Mouse (Mus musculus): ENCODE measurements at regions not wholly inside any gene's neighbourhood (a gene's known extent, or its start where the extent isn't known, plus 50 kb on each side); places are given as distances from the start of the nearest gene placed in this dataset.

GRCm38 (mm10) chr9:31608084-31608870 is 144.0 kb upstream of the Tmem45b start:
- Histone ChIP-seq H3K4me3 (ENCODE audit: low read depth, low read length) (no peak overlapping the region), H3K36me3 (ENCODE audit: control insufficient read depth, insufficient read depth, low read length, poor library complexity, severe bottlenecking) (no peaks in the 10 kb centered on the region), H3K9me3 (replicated peaks; ENCODE audit: control insufficient read depth, insufficient read depth, low read length, poor library complexity, severe bottlenecking) (no peaks in the 10 kb centered on the region), H3K27me3 (ENCODE audit: control insufficient read depth, insufficient read depth, low read length, poor library complexity, severe bottlenecking) (no peaks in the 10 kb centered on the region), H3K27ac (ENCODE audit: insufficient read depth, low read length) (no peak overlapping the region), H3K9ac (ENCODE audit: low read depth, poor library complexity, severe bottlenecking) (no peak overlapping the region), H3K4me1 (ENCODE audit: control insufficient read depth, insufficient read depth, low read length) (no peaks in the 10 kb centered on the region)
- no peak for TF ChIP-seq CTCF (IDR thresholded peaks at IDR 0.05; ENCODE audit: low read depth, low read length)
- no peak for TF ChIP-seq EP300 (IDR thresholded peaks at IDR 0.05; ENCODE audit: insufficient read depth, low read depth, low read length)
- TF ChIP-seq POLR2A (IDR thresholded peaks at IDR 0.05; ENCODE audit: insufficient read depth, low read length), result no peak

GRCm38 (mm10) chr9:31606936-31607335 is 142.7 kb upstream of the Tmem45b start:
- H3K27me3 ChIP-seq (ENCODE audit: control insufficient read depth, insufficient read depth, low read length, poor library complexity, severe bottlenecking), result no peaks in the 10 kb centered on the region
- no peak overlapping the region for H3K27ac ChIP-seq (ENCODE audit: insufficient read depth, low read length)
- no peaks in the 10 kb centered on the region for H3K4me1 ChIP-seq (ENCODE audit: control insufficient read depth, insufficient read depth, low read length)
- H3K36me3 ChIP-seq (ENCODE audit: control insufficient read depth, insufficient read depth, low read length, poor library complexity, severe bottlenecking), result no peaks in the 10 kb centered on the region
- H3K9ac ChIP-seq (ENCODE audit: low read depth, poor library complexity, severe bottlenecking), result no peak overlapping the region
- no peak for TF ChIP-seq CTCF (IDR thresholded peaks at IDR 0.05; ENCODE audit: low read depth, low read length)
- no peak for TF ChIP-seq POLR2A (IDR thresholded peaks at IDR 0.05; ENCODE audit: insufficient read depth, low read length)
- TF ChIP-seq EP300 (IDR thresholded peaks at IDR 0.05; ENCODE audit: insufficient read depth, low read depth, low read length), result no peak
- H3K4me3 ChIP-seq (ENCODE audit: low read depth, low read length), result no peak overlapping the region
- no peaks in the 10 kb centered on the region for H3K9me3 ChIP-seq (replicated peaks; ENCODE audit: control insufficient read depth, insufficient read depth, low read length, poor library complexity, severe bottlenecking)

- H3K27me3 ChIP-seq (ENCODE audit: control insufficient read depth, insufficient read depth, low read length, poor library complexity, severe bottlenecking), result no peaks in the 10 kb centered on the region
- H3K4me1 ChIP-seq (ENCODE audit: control insufficient read depth, insufficient read depth, low read length), result no peaks in the 10 kb centered on the region
- H3K4me3 ChIP-seq (ENCODE audit: low read depth, low read length), result no peak overlapping the region
- H3K36me3 ChIP-seq (ENCODE audit: control insufficient read depth, insufficient read depth, low read length, poor library complexity, severe bottlenecking), result no peaks in the 10 kb centered on the region
- no peak overlapping the region for H3K27ac ChIP-seq (ENCODE audit: insufficient read depth, low read length)
- no peaks in the 10 kb centered on the region for H3K9me3 ChIP-seq (replicated peaks; ENCODE audit: control insufficient read depth, insufficient read depth, low read length, poor library complexity, severe bottlenecking)
- TF ChIP-seq EP300 (IDR thresholded peaks at IDR 0.05; ENCODE audit: insufficient read depth, low read depth, low read length), result no peak
- no peak for TF ChIP-seq POLR2A (IDR thresholded peaks at IDR 0.05; ENCODE audit: insufficient read depth, low read length)
- TF ChIP-seq CTCF (IDR thresholded peaks at IDR 0.05; ENCODE audit: low read depth, low read length), result no peak
- H3K9ac ChIP-seq (ENCODE audit: low read depth, poor library complexity, severe bottlenecking), result no peak overlapping the region
These were observed 140.3 kb upstream of the Tmem45b start for GRCm38 (mm10) chr9:31604497-31605090.

GRCm38 (mm10) chr9:31602707-31603106 is 138.4 kb upstream of the Tmem45b start:
- Histone ChIP-seq H3K9me3 (replicated peaks; ENCODE audit: control insufficient read depth, insufficient read depth, low read length, poor library complexity, severe bottlenecking) (no peaks in the 10 kb centered on the region), H3K4me1 (ENCODE audit: control insufficient read depth, insufficient read depth, low read length) (no peaks in the 10 kb centered on the region), H3K27me3 (ENCODE audit: control insufficient read depth, insufficient read depth, low read length, poor library complexity, severe bottlenecking) (no peaks in the 10 kb centered on the region), H3K4me3 (ENCODE audit: low read depth, low read length) (no peak overlapping the region), H3K27ac (ENCODE audit: insufficient read depth, low read length) (no peak overlapping the region), H3K36me3 (ENCODE audit: control insufficient read depth, insufficient read depth, low read length, poor library complexity, severe bottlenecking) (no peaks in the 10 kb centered on the region), H3K9ac (ENCODE audit: low read depth, poor library complexity, severe bottlenecking) (no peak overlapping the region)
- TF ChIP-seq EP300 (IDR thresholded peaks at IDR 0.05; ENCODE audit: insufficient read depth, low read depth, low read length), result no peak
- no peak for TF ChIP-seq POLR2A (IDR thresholded peaks at IDR 0.05; ENCODE audit: insufficient read depth, low read length)
- TF ChIP-seq CTCF (IDR thresholded peaks at IDR 0.05; ENCODE audit: low read depth, low read length), result no peak

- Histone ChIP-seq H3K27ac (ENCODE audit: insufficient read depth, low read length) (no peak overlapping the region), H3K36me3 (ENCODE audit: control insufficient read depth, insufficient read depth, low read length, poor library complexity, severe bottlenecking) (no peaks in the 10 kb centered on the region), H3K27me3 (ENCODE audit: control insufficient read depth, insufficient read depth, low read length, poor library complexity, severe bottlenecking) (no peaks in the 10 kb centered on the region), H3K4me3 (ENCODE audit: low read depth, low read length) (no peak overlapping the region), H3K9me3 (replicated peaks; ENCODE audit: control insufficient read depth, insufficient read depth, low read length, poor library complexity, severe bottlenecking) (no peaks in the 10 kb centered on the region), H3K9ac (ENCODE audit: low read depth, poor library complexity, severe bottlenecking) (no peak overlapping the region), H3K4me1 (ENCODE audit: control insufficient read depth, insufficient read depth, low read length) (no peaks in the 10 kb centered on the region)
- no peak for TF ChIP-seq CTCF (IDR thresholded peaks at IDR 0.05; ENCODE audit: low read depth, low read length)
- TF ChIP-seq POLR2A (IDR thresholded peaks at IDR 0.05; ENCODE audit: insufficient read depth, low read length), result no peak
- TF ChIP-seq EP300 (IDR thresholded peaks at IDR 0.05; ENCODE audit: insufficient read depth, low read depth, low read length), result no peak
These were observed 130.8 kb upstream of the Tmem45b start for GRCm38 (mm10) chr9:31595096-31595495.

- Histone ChIP-seq H3K9me3 (replicated peaks; ENCODE audit: control insufficient read depth, insufficient read depth, low read length, poor library complexity, severe bottlenecking) (no peaks in the 10 kb centered on the region), H3K4me3 (ENCODE audit: low read depth, low read length) (no peak overlapping the region), H3K9ac (ENCODE audit: low read depth, poor library complexity, severe bottlenecking) (no peak overlapping the region), H3K36me3 (ENCODE audit: control insufficient read depth, insufficient read depth, low read length, poor library complexity, severe bottlenecking) (no peaks in the 10 kb centered on the region), H3K27me3 (ENCODE audit: control insufficient read depth, insufficient read depth, low read length, poor library complexity, severe bottlenecking) (no peaks in the 10 kb centered on the region), H3K4me1 (ENCODE audit: control insufficient read depth, insufficient read depth, low read length) (no peaks in the 10 kb centered on the region), H3K27ac (ENCODE audit: insufficient read depth, low read length) (no peak overlapping the region)
- TF ChIP-seq POLR2A (IDR thresholded peaks at IDR 0.05; ENCODE audit: insufficient read depth, low read length), result no peak
- no peak for TF ChIP-seq CTCF (IDR thresholded peaks at IDR 0.05; ENCODE audit: low read depth, low read length)
These were observed 123.4 kb upstream of the Tmem45b start for GRCm38 (mm10) chr9:31587671-31588070.

Data from ES-Bruce4 (cell line).